Mouse (Mus musculus): ENCODE results near the gene Adamts3. TPM values are rescaled to one million over a fixed set of nuclear protein-coding genes. Genes with fewer than 3 reads are reported as not detected.

Adamts3 gene
- total RNA-seq, 1 experiment, result 1.2 TPM

DNA sequence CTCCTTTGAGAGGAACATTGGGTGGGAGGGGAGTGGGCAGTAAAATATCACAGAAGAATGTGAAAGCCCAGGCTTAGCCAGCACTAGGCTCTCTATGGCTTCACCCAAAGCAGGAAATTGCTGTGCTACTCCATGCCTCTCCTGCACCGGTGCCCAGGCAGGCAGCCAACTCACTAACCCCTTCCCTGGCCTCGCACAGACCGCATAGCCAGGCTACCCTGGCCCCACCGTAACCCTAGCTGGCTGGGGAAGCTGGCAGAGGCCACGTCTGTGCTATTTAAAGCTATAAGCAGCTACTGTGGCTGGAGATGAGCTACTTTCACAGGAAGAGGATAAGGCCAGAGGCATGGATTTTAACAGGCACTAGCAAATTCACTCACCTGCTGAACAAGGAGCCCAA, 38.8 kb downstream of the Adamts3 start:
- H3K4me1 ChIP-seq (ENCODE audit: control insufficient read depth in 2 of 2, insufficient read depth in 2 of 2, low read length in 2 of 2, poor library complexity in 1 of 2), result no peaks in the 10 kb centered on the region
- H3K27ac ChIP-seq (ENCODE audit: insufficient read depth, low read depth, low read length, poor library complexity, severe bottlenecking), result no peak overlapping the region
- no peaks in the 10 kb centered on the region for H3K36me3 ChIP-seq (ENCODE audit: control insufficient read depth, insufficient read depth, low read length, poor library complexity, severe bottlenecking)
- TF ChIP-seq CHD2 (IDR thresholded peaks at IDR 0.05; ENCODE audit: low read depth, low read length) (no peak), MAFK (IDR thresholded peaks at IDR 0.05; ENCODE audit: insufficient read depth, low read depth, low read length) (no peak), ZNF384 (IDR thresholded peaks at IDR 0.05; ENCODE audit: low read depth, low read length) (no peak), HCFC1 (IDR thresholded peaks at IDR 0.05; ENCODE audit: borderline replicate concordance, insufficient read depth, low read length) (no peak), ZC3H11A (IDR thresholded peaks at IDR 0.05; ENCODE audit: borderline replicate concordance, low read depth, low read length) (no peak)
- H3K4me3 ChIP-seq (ENCODE audit: insufficient read depth in 1 of 2, low read depth in 1 of 2, low read length in 2 of 2, poor library complexity in 1 of 2, severe bottlenecking in 1 of 2), result no peak overlapping the region
- H3K9ac ChIP-seq (ENCODE audit: insufficient read depth, low read depth, low read length, poor library complexity, severe bottlenecking), result no peak overlapping the region
- no peak for DNase-seq (ENCODE audit: low read depth, low spot score)
- in situ Hi-C loops (cut with MboI; ENCODE audit: low sequenced_read_pairs in 2 of 2, unreplicated experiment in 2 of 2), result loop anchor here in 1 of 2 experiments (25.0 kb wide), 1 partner anchor 343 kb away; no protein-coding TSS in a partner anchor
- no peaks in the 10 kb centered on the region for H3K9me3 ChIP-seq (ENCODE audit: control insufficient read depth, insufficient read depth, low read depth, low read length)

DNA sequence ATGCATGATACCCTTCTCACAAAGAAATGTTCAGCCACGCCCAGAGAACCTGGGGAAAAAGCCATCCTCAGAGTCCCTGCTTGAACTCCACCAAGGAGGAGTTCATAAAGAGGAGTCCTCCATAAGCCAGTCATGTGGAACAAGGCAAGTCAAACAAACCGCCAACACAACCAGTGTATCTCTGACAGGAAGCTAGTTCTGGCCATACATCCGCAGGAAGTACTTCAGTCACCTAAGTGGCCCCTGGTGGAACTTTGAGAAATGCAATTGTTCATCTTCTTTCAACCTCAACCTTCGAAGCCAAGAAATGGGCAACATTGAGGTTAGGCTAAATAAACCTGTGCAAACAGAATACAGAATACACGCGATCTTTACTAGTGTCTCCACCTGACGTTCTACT, 39.7 kb downstream of the Adamts3 start:
- in situ Hi-C loops (cut with MboI; ENCODE audit: low sequenced_read_pairs in 2 of 2, unreplicated experiment in 2 of 2), result loop anchor here in 1 of 2 experiments (25.0 kb wide), 1 partner anchor 344 kb away; no protein-coding TSS in a partner anchor
- Histone ChIP-seq H3K9me3 (ENCODE audit: control insufficient read depth, insufficient read depth, low read depth, low read length) (no peaks in the 10 kb centered on the region), H3K4me1 (ENCODE audit: control insufficient read depth in 2 of 2, insufficient read depth in 2 of 2, low read length in 2 of 2, poor library complexity in 1 of 2) (no peaks in the 10 kb centered on the region), H3K9ac (ENCODE audit: insufficient read depth, low read depth, low read length, poor library complexity, severe bottlenecking) (no peak overlapping the region), H3K4me3 (ENCODE audit: insufficient read depth in 1 of 2, low read depth in 1 of 2, low read length in 2 of 2, poor library complexity in 1 of 2, severe bottlenecking in 1 of 2) (no peak overlapping the region), H3K36me3 (ENCODE audit: control insufficient read depth, insufficient read depth, low read length, poor library complexity, severe bottlenecking) (no peaks in the 10 kb centered on the region), H3K27ac (ENCODE audit: insufficient read depth, low read depth, low read length, poor library complexity, severe bottlenecking) (no peak overlapping the region)
- no peak for DNase-seq (ENCODE audit: low read depth, low spot score)
- no peak for TF ChIP-seq ZC3H11A (IDR thresholded peaks at IDR 0.05; ENCODE audit: borderline replicate concordance, low read depth, low read length)
- TF ChIP-seq CHD2 (IDR thresholded peaks at IDR 0.05; ENCODE audit: low read depth, low read length), result no peak
- TF ChIP-seq HCFC1 (IDR thresholded peaks at IDR 0.05; ENCODE audit: borderline replicate concordance, insufficient read depth, low read length), result no peak
- TF ChIP-seq MAFK (IDR thresholded peaks at IDR 0.05; ENCODE audit: insufficient read depth, low read depth, low read length), result no peak
- TF ChIP-seq ZNF384 (IDR thresholded peaks at IDR 0.05; ENCODE audit: low read depth, low read length), result no peak

DNA sequence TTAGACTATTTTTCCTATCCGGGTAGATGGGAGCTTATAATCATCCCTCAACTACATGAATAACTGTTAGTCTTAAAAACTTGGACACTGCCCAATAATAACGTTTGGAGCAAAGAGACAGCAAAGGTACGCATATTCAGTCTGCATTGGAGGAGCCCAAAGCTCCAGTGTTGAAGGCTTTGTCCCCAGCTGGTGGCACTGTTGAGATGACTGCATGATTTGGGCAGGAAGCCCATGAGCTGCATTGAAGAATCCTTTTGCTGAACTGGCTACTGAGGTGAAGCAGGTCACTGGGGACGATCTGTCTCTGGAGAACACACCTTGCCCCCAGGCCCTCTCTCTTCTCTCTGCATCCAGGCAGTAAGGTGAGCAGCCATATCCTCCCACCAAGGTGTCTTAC, 43.5 kb downstream of the Adamts3 start:
- no peak overlapping the region for H3K4me3 ChIP-seq (ENCODE audit: insufficient read depth in 1 of 2, low read depth in 1 of 2, low read length in 2 of 2, poor library complexity in 1 of 2, severe bottlenecking in 1 of 2)
- H3K4me1 ChIP-seq (ENCODE audit: control insufficient read depth in 2 of 2, insufficient read depth in 2 of 2, low read length in 2 of 2, poor library complexity in 1 of 2), result no peaks in the 10 kb centered on the region
- no peaks in the 10 kb centered on the region for H3K36me3 ChIP-seq (ENCODE audit: control insufficient read depth, insufficient read depth, low read length, poor library complexity, severe bottlenecking)
- no peaks in the 10 kb centered on the region for H3K9me3 ChIP-seq (ENCODE audit: control insufficient read depth, insufficient read depth, low read depth, low read length)
- in situ Hi-C loops (cut with MboI; ENCODE audit: low sequenced_read_pairs in 2 of 2, unreplicated experiment in 2 of 2), result loop anchor here in 1 of 2 experiments (25.0 kb wide), 1 partner anchor 348 kb away; no protein-coding TSS in a partner anchor
- no peak overlapping the region for H3K27ac ChIP-seq (ENCODE audit: insufficient read depth, low read depth, low read length, poor library complexity, severe bottlenecking)
- DNase-seq (ENCODE audit: low read depth, low spot score), result no peak
- TF ChIP-seq MAFK (IDR thresholded peaks at IDR 0.05; ENCODE audit: insufficient read depth, low read depth, low read length) (no peak), CHD2 (IDR thresholded peaks at IDR 0.05; ENCODE audit: low read depth, low read length) (no peak), ZNF384 (IDR thresholded peaks at IDR 0.05; ENCODE audit: low read depth, low read length) (no peak)
- H3K9ac ChIP-seq (ENCODE audit: insufficient read depth, low read depth, low read length, poor library complexity, severe bottlenecking), result no peak overlapping the region

DNA sequence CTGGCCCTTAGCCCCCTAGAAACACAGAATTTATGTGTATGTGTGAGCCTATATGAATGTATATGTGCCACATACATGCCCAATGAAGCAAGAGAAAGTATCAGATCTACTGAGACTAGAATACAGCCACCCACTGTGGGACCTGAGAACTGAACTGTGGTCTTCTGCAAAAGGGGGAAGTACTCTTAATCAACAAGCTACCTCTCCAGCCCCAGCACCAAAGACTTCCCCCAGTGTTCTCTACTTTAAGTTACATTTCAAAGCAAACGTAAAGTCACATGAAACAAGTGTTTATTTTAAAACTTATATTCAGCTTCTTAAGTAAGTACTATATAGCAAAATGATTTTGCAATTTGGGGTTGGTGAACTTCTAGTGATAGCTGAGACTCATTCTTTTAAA, 62.0 kb downstream of the Adamts3 start:
- TF ChIP-seq CHD2 (IDR thresholded peaks at IDR 0.05; ENCODE audit: low read depth, low read length) (no peak), ZNF384 (IDR thresholded peaks at IDR 0.05; ENCODE audit: low read depth, low read length) (no peak)

DNA sequence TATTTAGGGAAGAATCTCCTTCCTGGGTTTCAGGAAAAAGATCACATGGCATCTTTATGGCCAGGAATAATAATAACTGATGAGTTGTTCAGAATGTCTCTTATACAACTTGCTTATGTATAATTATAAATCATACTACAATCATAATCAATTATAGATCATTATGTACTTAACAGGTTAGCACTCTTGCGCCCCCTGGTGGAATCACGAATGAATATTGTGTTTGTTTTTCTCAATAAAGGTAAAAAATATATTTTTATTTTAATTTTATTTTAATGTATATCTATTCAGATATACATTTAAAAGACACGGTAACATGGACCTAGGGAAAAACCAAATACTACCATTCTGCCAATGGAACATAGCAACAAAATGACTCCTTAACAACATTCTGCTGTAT, 63.6 kb downstream of the Adamts3 start:
- DNase-seq (ENCODE audit: low read depth, low spot score), result no peak
- no peaks in the 10 kb centered on the region for H3K36me3 ChIP-seq (ENCODE audit: control insufficient read depth, insufficient read depth, low read length, poor library complexity, severe bottlenecking)
- TF ChIP-seq CHD2 (IDR thresholded peaks at IDR 0.05; ENCODE audit: low read depth, low read length) (no peak), ZC3H11A (IDR thresholded peaks at IDR 0.05; ENCODE audit: borderline replicate concordance, low read depth, low read length) (no peak), ZNF384 (IDR thresholded peaks at IDR 0.05; ENCODE audit: low read depth, low read length) (no peak), HCFC1 (IDR thresholded peaks at IDR 0.05; ENCODE audit: borderline replicate concordance, insufficient read depth, low read length) (no peak), MAFK (IDR thresholded peaks at IDR 0.05; ENCODE audit: insufficient read depth, low read depth, low read length) (no peak)
- in situ Hi-C loops (cut with MboI; ENCODE audit: low sequenced_read_pairs in 2 of 2, unreplicated experiment in 2 of 2), result no loop called here
- H3K4me1 ChIP-seq (ENCODE audit: control insufficient read depth in 2 of 2, insufficient read depth in 2 of 2, low read length in 2 of 2, poor library complexity in 1 of 2), result no peaks in the 10 kb centered on the region
- H3K4me3 ChIP-seq (ENCODE audit: insufficient read depth in 1 of 2, low read depth in 1 of 2, low read length in 2 of 2, poor library complexity in 1 of 2, severe bottlenecking in 1 of 2), result no peak overlapping the region
- no peak overlapping the region for H3K27ac ChIP-seq (ENCODE audit: insufficient read depth, low read depth, low read length, poor library complexity, severe bottlenecking)
- no peak overlapping the region for H3K9ac ChIP-seq (ENCODE audit: insufficient read depth, low read depth, low read length, poor library complexity, severe bottlenecking)
- no peaks in the 10 kb centered on the region for H3K9me3 ChIP-seq (ENCODE audit: control insufficient read depth, insufficient read depth, low read depth, low read length)

More for the DNA sequence above, 62.0 kb downstream of the Adamts3 start:
- Histone ChIP-seq H3K4me3 (ENCODE audit: insufficient read depth in 1 of 2, low read depth in 1 of 2, low read length in 2 of 2, poor library complexity in 1 of 2, severe bottlenecking in 1 of 2) (no peak overlapping the region), H3K9me3 (ENCODE audit: control insufficient read depth, insufficient read depth, low read depth, low read length) (no peaks in the 10 kb centered on the region), H3K27ac (ENCODE audit: insufficient read depth, low read depth, low read length, poor library complexity, severe bottlenecking) (no peak overlapping the region), H3K9ac (ENCODE audit: insufficient read depth, low read depth, low read length, poor library complexity, severe bottlenecking) (no peak overlapping the region), H3K4me1 (ENCODE audit: control insufficient read depth in 2 of 2, insufficient read depth in 2 of 2, low read length in 2 of 2, poor library complexity in 1 of 2) (no peaks in the 10 kb centered on the region), H3K36me3 (ENCODE audit: control insufficient read depth, insufficient read depth, low read length, poor library complexity, severe bottlenecking) (no peaks in the 10 kb centered on the region)
- in situ Hi-C loops (cut with MboI; ENCODE audit: low sequenced_read_pairs in 2 of 2, unreplicated experiment in 2 of 2), result no loop called here
- DNase-seq (ENCODE audit: low read depth, low spot score), result no peak

Measured in ES-E14 (cell line).